Mouse (Mus musculus) lung, postnatal 0 days (tissue): ENCODE data around the gene Eif3g. TPM values are rescaled to one million over a fixed set of nuclear protein-coding genes. Genes with fewer than 3 reads are reported as not detected.

ENCODE experiments used
- ATAC-seq: fragments of 200-750 bp; cut with Nextera tagmentation; 2 replicates; pipeline ENCODE4 v1.8.0; 2017; ENCODE audit warnings: moderate library complexity
- DNase-seq: peaks from one replicate; pipeline ENCODE4 v3.0.0-alpha.2; 2016; ENCODE audit warnings: low spot score
- H3K27ac ChIP-seq: fragments of 300-500 bp; sonication (generic); 2 replicates; pipeline ENCODE4 v1.5.1; 2014; ENCODE audit warnings: antibody characterized with exemption, mild to moderate bottlenecking, low read length, mixed read lengths
- H3K27me3 ChIP-seq: fragments of 300-500 bp; sonication (generic); replicated peaks from 2 replicates; pipeline ENCODE4 v1.6.1; 2014; ENCODE audit warnings: low read length, mixed read lengths; ENCODE audit not compliant: insufficient read depth
- H3K36me3 ChIP-seq: fragments of 300-500 bp; sonication (generic); 2 replicates; pipeline ENCODE4 v1.6.1; 2014; ENCODE audit warnings: low read length, mixed read lengths; ENCODE audit not compliant: insufficient read depth
- H3K4me1 ChIP-seq: fragments of 300-500 bp; sonication (generic); 2 replicates; pipeline ENCODE4 v1.6.1; 2014; ENCODE audit warnings: antibody characterized with exemption, low read depth, low read length, mixed read lengths; ENCODE audit not compliant: insufficient read depth
- H3K4me2 ChIP-seq: fragments of 300-500 bp; sonication (generic); replicated peaks from 2 replicates; pipeline ENCODE4 v1.6.1; 2014; ENCODE audit warnings: low read depth, mild to moderate bottlenecking, low read length, moderate library complexity, mixed read lengths
- H3K4me3 ChIP-seq: fragments of 300-500 bp; sonication (generic); 2 replicates; pipeline ENCODE4 v1.5.1; 2014; ENCODE audit warnings: low read depth, low read length
- H3K9ac ChIP-seq: fragments of 300-500 bp; sonication (generic); replicated peaks from 2 replicates; pipeline ENCODE4 v1.6.1; 2014; ENCODE audit warnings: low read depth, mild to moderate bottlenecking
- H3K9me3 ChIP-seq: fragments of 300-500 bp; sonication (generic); 2 replicates; pipeline ENCODE4 v1.6.1; 2016; ENCODE audit warnings: low read length, mixed read lengths
- CTCF ChIP-seq: IDR thresholded peaks from 2 replicates; pipeline ENCODE4 v1.5.1; 2016; ENCODE audit warnings: antibody characterized with exemption, mild to moderate bottlenecking
- EP300 ChIP-seq: IDR thresholded peaks from 2 replicates; pipeline ENCODE4 v1.6.1; 2016; ENCODE audit warnings: antibody characterized with exemption, mild to moderate bottlenecking, control low read depth
- WGBS: fragments of 180-500 bp; shearing (Covaris S2); extraction: QIAGEN DNeasy Blood & Tissue Kit; methylation state at CpG from one replicate; pipeline ENCODE4 v1.1.7; 2014; 5-methylcytosine and 5-hydroxymethylcytosine counted together
- polyA plus RNA-seq: library from polyadenylated mRNA; unstranded; fragments of >200 nt; fragmentation: Nextera tagmentation; extraction: Ambion mirVana; gene quantifications from 2 replicates; pipeline ENCODE4 v1.2.1, GENCODE M21; 2015

Eif3g gene
- polyA plus RNA-seq, 1 experiment from 2014 or later = 177 TPM

DNA sequence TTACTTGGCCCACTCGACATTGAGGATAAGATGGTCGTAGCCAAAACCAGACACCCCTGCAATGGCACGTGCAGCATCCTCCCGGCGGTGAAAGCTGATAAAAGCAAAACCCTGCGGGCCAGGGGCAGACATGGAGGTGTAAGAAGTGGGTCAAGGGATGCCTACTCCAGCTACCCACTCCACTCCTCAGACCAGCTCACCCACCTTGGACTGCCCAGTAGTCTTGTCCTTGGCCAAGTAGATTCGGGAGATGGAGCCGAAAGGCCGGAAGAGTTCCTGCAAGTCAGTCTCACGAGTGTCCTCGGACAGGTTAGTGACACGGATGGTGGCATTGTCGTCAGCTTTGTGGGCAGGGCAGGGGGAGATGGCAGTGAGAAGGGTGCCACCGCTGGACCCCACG is 3.8 kb downstream of the Eif3g start:
- H3K4me3 ChIP-seq = no peak overlapping the region
- WGBS = 85% methylated on average over 15 of the region's 15 CpGs
- peaks cover 9% of the 10 kb centered on the region; the same call in 1 of the 2 replicates for H3K4me1 ChIP-seq
- no peak for ATAC-seq
- no peak overlapping the region for H3K27ac ChIP-seq
- no peaks in the 10 kb centered on the region for H3K9me3 ChIP-seq
- no peak for DNase-seq
- no peaks in the 10 kb centered on the region for H3K27me3 ChIP-seq
- peaks cover 28% of the 10 kb centered on the region; the same call in 1 of the 2 replicates for H3K36me3 ChIP-seq
- H3K4me2 ChIP-seq = no peak overlapping the region
- no peak overlapping the region for H3K9ac ChIP-seq
- no peak for TF ChIP-seq CTCF
- no peak for TF ChIP-seq EP300

DNA sequence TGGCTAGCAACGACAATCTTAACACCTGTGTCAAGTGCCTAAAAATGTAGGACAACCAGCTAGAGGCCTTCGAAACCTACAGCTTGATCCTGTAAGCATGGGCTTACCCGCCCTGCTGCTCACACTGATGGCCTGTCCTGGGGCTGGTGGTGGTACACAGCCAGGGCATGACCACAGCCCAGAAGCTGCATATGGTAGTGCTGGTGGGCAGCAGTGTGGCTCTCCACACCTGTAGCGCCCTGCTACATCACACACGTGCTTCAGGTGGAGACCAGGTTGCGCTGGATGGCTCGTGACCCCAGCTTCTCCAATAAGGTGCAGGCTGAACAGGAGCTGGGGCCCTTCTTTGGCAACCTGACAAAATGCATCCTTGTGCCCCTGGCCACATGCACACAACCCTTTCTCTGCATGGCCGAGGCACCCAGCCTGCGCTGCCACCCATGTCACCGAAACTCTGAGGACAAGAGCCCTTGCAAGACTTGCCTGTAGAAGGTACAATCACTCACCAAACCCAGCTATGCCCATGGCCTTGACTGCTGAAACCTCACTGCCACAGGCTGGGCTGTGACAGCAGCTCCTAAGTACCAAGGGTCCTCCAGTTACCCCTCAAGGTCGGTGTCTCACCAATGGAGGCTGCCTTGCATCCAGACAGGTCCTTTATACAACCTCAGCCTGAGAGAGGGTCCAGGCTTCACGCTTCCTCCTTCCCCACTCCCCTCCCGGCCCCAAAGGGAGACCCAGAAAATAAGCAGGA is 4.7 kb downstream of the Eif3g start:
- peaks cover 9% of the 10 kb centered on the region; the same call in 1 of the 2 replicates for H3K4me1 ChIP-seq
- ATAC-seq (no peak), DNase-seq (no peak)
- peaks cover 28% of the 10 kb centered on the region; the same call in 1 of the 2 replicates for H3K36me3 ChIP-seq
- H3K4me3 ChIP-seq = no peak overlapping the region
- H3K9ac ChIP-seq = no peak overlapping the region
- H3K4me2 ChIP-seq = no peak overlapping the region
- no peaks in the 10 kb centered on the region for H3K27me3 ChIP-seq
- TF ChIP-seq CTCF = no peak
- no peak for TF ChIP-seq EP300
- no peak overlapping the region for H3K27ac ChIP-seq
- 85% methylated on average over 13 of the region's 13 CpGs for WGBS
- no peaks in the 10 kb centered on the region for H3K9me3 ChIP-seq

DNA sequence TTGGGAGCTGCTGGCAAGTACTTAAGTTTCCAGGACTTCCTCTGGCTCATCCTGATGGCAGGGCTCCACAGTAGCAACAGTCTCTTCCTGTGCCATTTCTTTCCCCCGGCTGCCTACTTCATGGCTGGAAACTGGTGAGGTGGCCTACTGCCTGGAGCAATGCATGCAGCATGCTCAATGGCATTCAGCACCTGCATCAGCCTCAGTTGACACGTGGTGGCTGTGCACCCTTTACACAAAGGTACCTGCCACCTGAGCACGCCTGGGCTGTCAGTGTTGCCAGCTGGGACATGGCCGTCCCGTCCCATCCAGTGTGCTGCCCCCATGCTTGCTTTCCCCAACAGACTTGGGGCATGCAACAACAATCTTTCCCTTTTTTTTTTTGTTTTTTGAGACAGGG is 5.4 kb downstream of the Eif3g start:
- no peak overlapping the region for H3K9ac ChIP-seq
- H3K27me3 ChIP-seq = no peaks in the 10 kb centered on the region
- no peaks in the 10 kb centered on the region for H3K9me3 ChIP-seq
- WGBS = 53% methylated on average over 5 of the region's 5 CpGs
- no peak overlapping the region for H3K27ac ChIP-seq
- ATAC-seq (no peak), DNase-seq (no peak)
- no peak overlapping the region for H3K4me3 ChIP-seq
- TF ChIP-seq EP300 = no peak
- no peak for TF ChIP-seq CTCF
- H3K4me1 ChIP-seq = peaks cover 9% of the 10 kb centered on the region; the same call in 1 of the 2 replicates
- peaks cover 28% of the 10 kb centered on the region; the same call in 1 of the 2 replicates for H3K36me3 ChIP-seq
- H3K4me2 ChIP-seq = no peak overlapping the region

DNA sequence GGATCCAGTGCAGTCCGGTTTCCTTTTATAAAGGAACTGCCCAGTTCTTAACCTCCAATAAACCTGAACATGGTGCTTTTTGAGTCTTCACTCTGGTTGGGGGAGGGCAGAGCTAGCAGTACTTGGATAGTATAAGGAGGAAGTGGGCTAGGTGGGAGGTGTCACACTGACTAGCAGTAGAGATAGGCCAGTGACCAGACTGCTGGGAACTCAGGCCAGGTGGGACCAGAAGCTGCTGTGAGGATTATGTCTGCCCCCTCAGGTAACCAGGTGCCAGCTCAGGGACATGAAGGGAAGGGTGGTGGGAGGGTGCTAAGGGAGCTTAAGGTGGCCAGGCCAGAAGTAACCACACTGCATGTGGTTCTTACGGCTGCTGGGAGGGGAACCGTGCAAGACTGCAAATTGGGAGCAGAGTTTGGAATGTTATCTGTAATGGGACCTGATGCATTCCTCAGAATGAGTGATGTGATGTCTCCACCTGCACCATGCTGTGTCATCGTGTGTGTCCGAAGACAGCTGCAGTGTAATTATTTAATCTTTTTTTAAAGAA is 6.2 kb downstream of the Eif3g start:
- H3K27me3 ChIP-seq = no peaks in the 10 kb centered on the region
- no peak for DNase-seq
- TF ChIP-seq EP300 (no peak), CTCF (no peak)
- H3K4me2 ChIP-seq = no peak overlapping the region
- ATAC-seq = no peak
- H3K9me3 ChIP-seq = no peaks in the 10 kb centered on the region
- peaks cover 1% of the 10 kb centered on the region; the same call in 1 of the 2 replicates for H3K4me1 ChIP-seq
- no peak overlapping the region for H3K4me3 ChIP-seq
- no peak overlapping the region for H3K27ac ChIP-seq
- no peak overlapping the region for H3K9ac ChIP-seq
- peaks cover 28% of the 10 kb centered on the region; the same call in 1 of the 2 replicates for H3K36me3 ChIP-seq
- WGBS = 60% methylated on average over 5 of the region's 5 CpGs

DNA sequence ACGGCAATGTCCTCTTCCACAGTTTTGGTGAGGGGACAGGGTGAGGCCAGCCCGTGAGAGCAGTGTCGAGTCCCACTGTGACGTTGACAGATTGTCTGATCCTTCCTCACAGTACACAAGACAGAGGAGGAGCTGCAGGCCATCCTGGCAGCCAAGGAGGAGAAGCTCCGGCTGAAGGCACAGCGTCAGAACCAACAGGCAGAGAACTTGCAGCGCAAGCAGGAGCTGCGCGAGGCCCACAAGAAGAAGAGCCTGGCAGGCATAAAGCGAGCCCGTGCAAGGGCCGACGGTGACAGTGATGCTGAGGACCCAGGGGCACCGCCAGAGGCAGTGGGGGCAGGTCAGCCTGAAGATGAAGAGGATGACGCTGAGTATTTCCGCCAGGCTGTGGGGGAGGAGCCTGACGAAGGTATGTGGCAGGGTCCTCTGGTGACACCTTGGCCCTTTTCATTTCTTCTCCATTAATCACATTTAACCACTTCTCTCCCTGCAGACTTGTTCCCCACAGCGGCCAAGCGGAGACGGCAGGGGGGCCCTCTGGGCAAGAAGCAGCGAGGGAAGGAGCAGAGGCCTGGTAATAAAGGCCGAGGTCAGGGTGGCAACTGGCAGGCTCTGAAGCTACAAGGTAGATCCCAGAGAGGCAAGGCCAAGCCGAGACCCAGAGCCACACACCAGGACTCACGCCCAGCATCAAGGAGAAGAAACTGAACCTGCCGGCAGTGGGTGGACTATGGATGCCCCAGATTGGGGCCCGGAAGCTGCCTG is 6.9 kb downstream of the Eif3g start:
- H3K36me3 ChIP-seq = peaks cover 28% of the 10 kb centered on the region; the same call in 1 of the 2 replicates
- TF ChIP-seq CTCF = no peak
- no peak for TF ChIP-seq EP300
- 64% methylated on average over 26 of the region's 26 CpGs for WGBS
- no peak for DNase-seq
- no peak for ATAC-seq
- no peak overlapping the region for H3K27ac ChIP-seq
- no peaks in the 10 kb centered on the region for H3K9me3 ChIP-seq
- H3K4me2 ChIP-seq = no peak overlapping the region
- H3K4me3 ChIP-seq = no peak overlapping the region
- no peak overlapping the region for H3K9ac ChIP-seq
- no peaks in the 10 kb centered on the region for H3K27me3 ChIP-seq
- no peaks in the 10 kb centered on the region for H3K4me1 ChIP-seq

DNA sequence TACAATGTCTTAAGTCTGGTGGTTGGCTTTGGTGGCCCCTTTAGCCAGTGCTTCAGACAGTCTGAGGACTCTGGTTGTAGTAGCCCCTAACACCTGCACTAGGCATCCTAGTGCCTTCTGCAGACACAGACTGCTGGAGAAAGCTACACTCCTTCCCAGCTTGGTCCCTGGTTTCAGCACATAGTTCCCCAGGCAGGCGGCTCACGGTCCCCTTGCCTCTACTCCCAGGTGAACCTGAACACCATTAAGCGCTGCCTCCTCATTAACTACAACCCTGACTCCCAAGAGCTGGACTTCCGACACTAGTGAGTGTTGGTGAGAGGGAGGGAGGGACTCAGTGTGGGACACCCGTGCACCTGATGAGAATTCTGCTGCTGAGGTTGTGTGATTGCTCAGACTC is 8.0 kb downstream of the Eif3g start:
- TF ChIP-seq CTCF = no peak
- no peak for TF ChIP-seq EP300
- Histone ChIP-seq H3K36me3 (peaks cover 20% of the 10 kb centered on the region; the same call in 1 of the 2 replicates), H3K4me3 (no peak overlapping the region), H3K27me3 (no peaks in the 10 kb centered on the region), H3K27ac (no peak overlapping the region), H3K4me2 (no peak overlapping the region), H3K9ac (no peak overlapping the region), H3K9me3 (no peaks in the 10 kb centered on the region), H3K4me1 (no peaks in the 10 kb centered on the region)
- 88% methylated on average over 5 of the region's 5 CpGs for WGBS
- ATAC-seq = no peak
- no peak for DNase-seq
